ENCODE assay signal across 11 mouse cellular contexts in the genomic region with DNA sequence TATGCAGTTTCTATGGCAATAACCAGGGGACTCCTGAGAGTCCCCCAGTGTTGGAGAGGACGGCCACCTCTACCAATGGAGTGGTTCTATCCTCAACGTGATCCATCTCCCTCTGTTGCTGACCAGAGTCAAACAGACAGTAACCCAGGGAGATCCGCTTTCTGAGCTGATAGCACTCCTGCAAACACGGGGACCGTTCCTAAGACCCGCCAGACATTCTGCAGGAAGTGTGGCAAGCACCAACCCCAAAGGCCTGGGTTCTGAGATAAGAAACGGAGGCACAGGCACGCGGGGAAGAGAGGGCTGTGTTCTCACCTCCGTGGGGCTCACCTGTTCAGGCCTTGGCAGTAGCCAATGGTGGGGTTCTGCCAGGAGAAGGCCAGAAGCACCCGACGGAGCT.
"Had no signal": no experiment of that assay in that cellular context is flagged by ENCODE, and none has a peak within 500 bp of the region (broad histone marks: within the 10 kb centered on the region; RNA-seq: fewer than 3 reads in every experiment).

No protein-coding gene starts in this region.

- ATAC-seq: lung, postnatal 0 days; midbrain, embryonic 13.5 days had no signal

- DNase-seq: kidney, adult 2 months; kidney, postnatal 36 days; layer of hippocampus, adult 9-11 months; lung, adult 2 months; right cerebral cortex, postnatal 14 days; thymus, postnatal 36 days had no signal

- H3K4me3 ChIP-seq: limb, embryonic 12.5 days; midbrain, embryonic 13.5 days had no signal

- H3K36me3 ChIP-seq: limb, embryonic 12.5 days; midbrain, embryonic 13.5 days had no signal

- H3K4me2 ChIP-seq: limb, embryonic 12.5 days; midbrain, embryonic 13.5 days had no signal

- H3K27ac ChIP-seq: kidney, postnatal 0 days; limb, embryonic 12.5 days; macrophage; midbrain, embryonic 13.5 days had no signal

- H3K4me1 ChIP-seq: limb, embryonic 12.5 days had no signal

- H3K9me3 ChIP-seq: limb, embryonic 12.5 days; midbrain, embryonic 13.5 days had no signal

- H3K9ac ChIP-seq: limb, embryonic 12.5 days; midbrain, embryonic 13.5 days had no signal
